Mouse (Mus musculus): Measurements from ENCODE around the gene Mpo. TPM values are rescaled to one million over a fixed set of nuclear protein-coding genes. Genes with fewer than 3 reads are reported as not detected.
A peak's percentile ranks its signal among the peaks of the same experiment; 100 is the strongest.

Mpo gene
- polyA plus RNA-seq, 1 experiment from 2014 or later, result not detected

DNA sequence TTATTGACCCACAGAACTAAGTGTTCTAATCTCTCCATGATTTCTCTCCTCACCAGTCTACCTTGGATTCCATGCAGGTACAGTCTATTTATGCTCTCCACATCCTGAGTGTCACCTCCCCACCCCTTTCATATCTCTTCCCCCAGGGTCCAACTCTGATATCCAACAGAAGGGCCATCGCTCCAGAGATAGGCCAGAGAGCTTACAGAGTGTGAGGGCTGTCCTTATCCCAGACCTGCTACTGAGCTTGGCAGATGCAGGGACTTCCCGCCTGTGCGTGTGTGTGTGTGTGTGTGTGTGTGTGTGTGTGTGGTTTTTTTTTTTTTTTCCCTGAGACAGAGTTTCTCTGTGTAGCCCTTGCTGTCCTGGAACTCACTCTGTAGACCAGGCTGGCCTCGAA, 24.6 kb upstream of the Mpo start:
- POLR2A ChIA-PET, result no interaction called here
- ATAC-seq (no peak), DNase-seq (ENCODE audit: low read depth, low spot score) (no peak)
- TF ChIP-seq CTCF (IDR thresholded peaks at IDR 0.05), result no peak
- in situ Hi-C loops (cut with MboI; ENCODE audit: low pct_unique_long_range_greater_than_20kb), result no loop called here
- CTCF ChIA-PET, result interaction anchor here (1.0 kb wide), 1 partner anchor 69 kb away, joined by 3 read pairs; no protein-coding TSS in a partner anchor
- H3K27me3 ChIP-seq, result peaks cover 7% of the 10 kb centered on the region

DNA sequence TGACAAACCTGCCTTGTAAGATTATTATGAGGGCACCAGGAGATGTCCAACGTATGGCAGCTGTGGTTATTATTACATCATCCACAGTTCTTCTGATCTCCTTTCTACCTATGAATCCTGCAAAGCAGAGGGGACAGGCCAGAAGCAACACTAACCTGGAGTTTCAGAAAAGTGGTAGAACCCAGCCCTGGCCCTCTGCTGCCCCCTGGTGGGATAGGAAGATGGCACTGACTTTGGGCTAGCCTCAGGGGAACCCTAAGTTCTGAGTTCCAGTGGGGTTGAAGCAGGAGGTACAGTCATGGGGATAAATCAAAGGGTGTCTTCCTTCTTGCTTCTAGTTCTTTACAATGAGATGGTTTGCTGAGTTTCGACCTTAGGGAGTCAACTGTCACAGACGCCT, 22.4 kb upstream of the Mpo start:
- no peak for TF ChIP-seq CTCF (IDR thresholded peaks at IDR 0.05)
- peaks cover 7% of the 10 kb centered on the region for H3K27me3 ChIP-seq
- ATAC-seq (no peak), DNase-seq (ENCODE audit: low read depth, low spot score) (no peak)
- ChIA-PET CTCF (interaction anchor here (0.8 to 2.5 kb wide), 4 partner anchors 30 to 137 kb away, joined by 3 to 10 read pairs (median 4); partner anchors contain the start of gene Rnf43), POLR2A (no interaction called here)
- in situ Hi-C loops (cut with MboI; ENCODE audit: low pct_unique_long_range_greater_than_20kb), result loop anchor here (5.0 kb wide), 1 partner anchor 109 kb away; the partner anchor contains the start of gene Rnf43

DNA sequence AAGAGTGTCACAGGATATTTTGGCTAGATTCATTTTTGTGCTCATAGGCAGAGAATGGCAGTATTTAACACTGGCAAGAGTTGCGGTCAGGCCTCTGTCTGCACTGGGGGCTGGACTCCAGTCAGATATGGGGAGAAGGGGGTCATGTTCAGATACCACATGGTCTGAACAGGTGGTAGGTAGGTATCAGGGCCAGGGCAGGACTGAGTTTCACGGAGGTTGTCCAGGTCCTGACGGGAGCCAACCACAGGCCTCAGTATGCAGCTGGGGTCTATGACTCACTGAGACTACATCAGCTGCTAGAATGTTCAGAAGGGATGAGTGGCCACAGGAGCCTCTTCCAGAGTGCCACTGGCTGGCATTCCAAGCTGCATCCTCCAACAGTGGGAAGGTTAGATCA, 21.0 kb upstream of the Mpo start:
- in situ Hi-C loops (cut with MboI; ENCODE audit: low pct_unique_long_range_greater_than_20kb), result loop anchor here (5.0 kb wide), 1 partner anchor 110 kb away; the partner anchor contains the start of gene Rnf43
- ATAC-seq (peak; percentile 42), DNase-seq (ENCODE audit: low read depth, low spot score) (no peak)
- peaks cover 20% of the 10 kb centered on the region for H3K27me3 ChIP-seq
- no peak for TF ChIP-seq CTCF (IDR thresholded peaks at IDR 0.05)
- CTCF ChIA-PET, result interaction anchor here (2.5 kb wide), 1 partner anchor 110 kb away, joined by 10 read pairs; the partner anchor contains the start of gene Rnf43
- POLR2A ChIA-PET, result no interaction called here

DNA sequence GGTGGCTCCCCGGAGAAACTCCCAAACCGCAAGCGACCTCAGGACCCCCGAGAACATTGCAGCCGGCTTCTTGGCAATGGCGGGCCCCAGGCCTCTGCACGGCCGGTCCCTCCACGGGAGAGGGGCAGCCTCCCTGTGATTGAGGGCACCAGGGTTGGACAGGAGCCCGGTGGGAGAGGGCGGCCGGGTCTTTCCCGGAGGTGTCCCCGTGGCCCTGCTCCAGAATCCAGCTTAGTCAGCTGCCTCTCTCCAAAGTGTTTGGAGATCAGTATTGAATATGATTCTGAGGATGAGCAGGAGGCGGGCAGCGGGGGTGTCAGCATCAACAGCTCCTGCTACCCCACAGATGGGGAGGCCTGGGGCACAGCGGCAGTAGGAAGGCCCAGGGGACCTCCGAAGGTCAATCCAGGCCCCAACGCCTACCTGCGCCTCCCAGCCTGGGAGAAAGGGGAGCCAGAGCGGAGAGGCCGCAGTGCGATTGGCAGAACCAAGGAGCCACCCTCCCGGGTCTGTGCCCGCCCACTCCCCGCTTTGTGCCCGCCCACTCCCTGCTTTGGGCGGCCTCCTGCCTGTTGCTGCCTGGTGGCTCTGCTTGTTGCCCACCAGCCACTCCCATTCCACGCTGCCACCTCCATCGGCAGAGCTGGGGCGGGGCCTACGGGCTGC, 15.1 kb upstream of the Mpo start:
- CTCF ChIA-PET, result no interaction called here
- TF ChIP-seq CTCF (IDR thresholded peaks at IDR 0.05), result no peak
- DNase-seq (ENCODE audit: low read depth, low spot score) (no peak), ATAC-seq (no peak)
- in situ Hi-C loops (cut with MboI; ENCODE audit: low pct_unique_long_range_greater_than_20kb), result no loop called here
- H3K27me3 ChIP-seq, result peaks cover 41% of the 10 kb centered on the region
- POLR2A ChIA-PET, result no interaction called here

DNA sequence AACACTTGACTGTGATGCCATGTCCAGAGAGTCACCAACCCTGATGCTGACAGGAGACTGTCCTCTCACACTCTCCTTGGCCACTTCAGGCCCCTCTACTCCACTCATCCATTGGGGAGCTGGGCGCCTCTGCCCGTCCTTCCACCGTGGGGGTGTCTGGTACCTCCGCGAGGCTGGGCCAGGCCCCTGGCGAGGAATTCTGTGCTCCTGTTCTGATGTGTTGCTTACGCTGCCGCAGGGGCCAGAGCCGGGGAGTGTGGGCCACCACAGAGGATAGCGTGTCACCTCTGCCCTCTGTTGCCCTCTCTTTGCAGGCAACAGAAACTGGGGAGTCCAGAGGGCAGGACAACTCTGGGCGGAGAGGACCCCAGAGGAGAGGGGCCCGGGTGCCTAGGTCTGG, 14.5 kb upstream of the Mpo start:
- peaks cover 46% of the 10 kb centered on the region for H3K27me3 ChIP-seq
- no peak for TF ChIP-seq CTCF (IDR thresholded peaks at IDR 0.05)
- ATAC-seq, result no peak
- DNase-seq (ENCODE audit: low read depth, low spot score), result no peak
- CTCF ChIA-PET, result no interaction called here
- in situ Hi-C loops (cut with MboI; ENCODE audit: low pct_unique_long_range_greater_than_20kb), result no loop called here
- POLR2A ChIA-PET, result interaction anchor here (0.6 kb wide), 1 partner anchor 122 kb away, joined by 3 read pairs; no protein-coding TSS in a partner anchor

DNA sequence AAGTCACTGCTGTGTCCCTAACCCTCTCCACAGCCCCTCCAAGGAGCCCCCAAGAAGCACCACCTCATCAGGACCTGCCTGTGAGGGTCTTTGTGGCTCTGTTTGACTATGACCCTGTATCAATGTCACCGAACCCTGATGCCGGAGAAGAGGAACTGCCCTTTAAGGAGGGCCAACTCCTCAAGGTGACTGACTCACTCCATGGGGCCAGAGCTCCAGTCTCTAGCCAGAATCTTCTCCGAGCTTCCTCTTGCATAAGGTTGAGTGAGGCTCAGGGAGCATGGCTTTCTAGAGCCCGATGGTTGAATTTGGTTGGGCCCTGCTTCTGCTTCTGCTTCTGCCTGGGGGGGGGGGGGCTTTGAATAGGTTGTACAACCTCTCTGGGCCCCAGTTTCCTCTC, 14.0 kb upstream of the Mpo start:
- ChIA-PET POLR2A (interaction anchor here (0.6 kb wide), 1 partner anchor 122 kb away, joined by 3 read pairs; no protein-coding TSS in a partner anchor), CTCF (no interaction called here)
- ATAC-seq, result no peak
- in situ Hi-C loops (cut with MboI; ENCODE audit: low pct_unique_long_range_greater_than_20kb), result no loop called here
- no peak for DNase-seq (ENCODE audit: low read depth, low spot score)
- no peak for TF ChIP-seq CTCF (IDR thresholded peaks at IDR 0.05)
- peaks cover 49% of the 10 kb centered on the region for H3K27me3 ChIP-seq

DNA sequence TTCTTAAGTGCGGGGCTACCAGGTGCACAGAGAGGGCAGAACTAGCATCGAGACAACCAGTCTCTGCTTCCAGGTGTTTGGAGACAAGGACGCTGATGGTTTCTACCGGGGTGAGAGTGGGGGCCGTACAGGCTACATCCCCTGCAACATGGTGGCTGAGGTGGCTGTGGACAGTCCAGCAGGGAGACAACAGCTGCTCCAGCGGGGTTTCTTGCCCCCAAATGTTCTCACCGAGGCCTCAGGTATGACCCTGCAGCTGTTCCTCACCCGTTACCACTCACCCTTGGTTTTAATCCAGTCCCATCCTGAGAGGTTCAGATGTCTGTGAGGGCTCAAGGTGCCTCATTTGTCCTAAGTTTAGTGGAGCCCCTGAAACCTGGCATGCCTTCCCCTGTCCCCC, 13.3 kb upstream of the Mpo start:
- TF ChIP-seq CTCF (IDR thresholded peaks at IDR 0.05), result no peak
- CTCF ChIA-PET, result no interaction called here
- DNase-seq (ENCODE audit: low read depth, low spot score) (no peak), ATAC-seq (no peak)
- H3K27me3 ChIP-seq, result peaks cover 51% of the 10 kb centered on the region
- in situ Hi-C loops (cut with MboI; ENCODE audit: low pct_unique_long_range_greater_than_20kb), result no loop called here
- POLR2A ChIA-PET, result interaction anchor here (0.5 kb wide), 1 partner anchor 84 kb away, joined by 3 read pairs; no protein-coding TSS in a partner anchor

DNA sequence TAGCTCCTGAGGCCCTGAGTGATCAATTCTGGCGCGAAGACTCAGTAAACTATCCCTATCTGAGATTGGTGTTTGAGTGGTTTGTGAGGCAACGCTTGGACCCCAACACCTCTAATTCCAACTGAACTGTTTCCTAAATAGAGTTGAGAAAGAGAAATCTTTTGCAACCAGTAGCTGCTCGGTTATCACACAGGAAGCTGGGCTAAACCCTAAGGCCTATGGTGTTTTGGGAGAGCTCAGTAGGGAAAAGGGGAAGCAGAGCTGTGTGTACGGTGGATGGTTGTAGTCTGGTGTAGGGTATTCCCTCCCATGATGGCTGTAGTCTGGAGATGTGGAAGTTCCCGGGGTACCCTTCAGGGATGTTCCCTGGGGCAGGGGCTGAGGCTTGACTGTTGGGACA, 3.3 kb upstream of the Mpo start:
- ChIA-PET POLR2A (no interaction called here), CTCF (no interaction called here)
- peaks cover 36% of the 10 kb centered on the region for H3K27me3 ChIP-seq
- no peak for TF ChIP-seq CTCF (IDR thresholded peaks at IDR 0.05)
- ATAC-seq (no peak), DNase-seq (ENCODE audit: low read depth, low spot score) (no peak)
- in situ Hi-C loops (cut with MboI; ENCODE audit: low pct_unique_long_range_greater_than_20kb), result no loop called here

DNA sequence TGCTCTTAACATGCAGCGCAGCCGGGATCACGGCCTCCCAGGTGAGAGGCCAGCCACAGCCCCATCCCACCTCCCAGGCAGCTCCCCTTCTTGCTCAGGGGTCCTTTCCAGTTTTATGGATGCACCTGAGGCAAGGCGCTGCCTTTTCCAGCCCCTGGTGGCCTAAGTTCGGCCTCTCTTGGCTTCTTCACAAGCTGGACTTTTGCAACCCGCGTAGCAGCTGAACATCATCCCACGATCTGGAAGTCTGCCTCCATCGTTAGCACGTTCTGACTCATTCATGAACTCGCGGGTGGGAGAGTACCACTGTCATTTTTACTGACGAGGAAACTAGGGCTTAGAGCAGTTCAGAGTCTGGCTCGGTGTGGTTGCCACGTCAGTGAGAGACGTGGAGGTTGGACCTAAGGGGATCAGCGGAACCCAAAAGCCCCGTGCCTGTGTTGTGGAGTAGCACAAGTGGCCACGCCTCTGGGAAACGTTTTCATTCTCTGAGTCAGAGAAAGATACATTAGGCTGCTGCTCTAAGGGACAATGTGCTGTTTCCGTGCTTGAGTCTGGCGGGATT, 8.4 kb downstream of the Mpo start:
- ATAC-seq, result no peak
- H3K27me3 ChIP-seq, result peaks cover 10% of the 10 kb centered on the region
- ChIA-PET POLR2A (no interaction called here), CTCF (no interaction called here)
- TF ChIP-seq CTCF (IDR thresholded peaks at IDR 0.05), result no peak
- in situ Hi-C loops (cut with MboI; ENCODE audit: low pct_unique_long_range_greater_than_20kb), result no loop called here
- DNase-seq (ENCODE audit: low read depth, low spot score), result no peak

DNA sequence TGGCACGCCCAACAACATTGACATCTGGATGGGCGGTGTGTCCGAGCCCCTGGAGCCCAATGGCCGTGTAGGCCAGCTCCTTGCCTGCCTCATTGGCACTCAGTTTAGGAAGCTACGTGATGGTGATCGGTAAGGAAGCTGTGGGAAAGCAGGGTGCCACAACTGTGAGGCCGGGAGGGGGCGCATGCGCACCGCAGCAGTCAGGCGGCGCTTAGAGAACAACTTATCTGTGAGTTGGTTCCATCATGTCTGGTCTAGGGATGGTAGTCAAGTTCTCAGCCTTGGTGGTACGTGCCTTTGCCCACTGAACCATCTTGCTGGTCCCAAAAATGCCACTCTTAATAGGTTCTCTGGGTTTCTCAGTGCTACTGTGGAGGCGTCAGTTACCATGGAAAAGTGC, 9.2 kb downstream of the Mpo start:
- ATAC-seq (no peak), DNase-seq (ENCODE audit: low read depth, low spot score) (no peak)
- in situ Hi-C loops (cut with MboI; ENCODE audit: low pct_unique_long_range_greater_than_20kb), result no loop called here
- H3K27me3 ChIP-seq, result peaks cover 14% of the 10 kb centered on the region
- CTCF ChIA-PET, result no interaction called here
- POLR2A ChIA-PET, result no interaction called here
- TF ChIP-seq CTCF (IDR thresholded peaks at IDR 0.05), result no peak

DNA sequence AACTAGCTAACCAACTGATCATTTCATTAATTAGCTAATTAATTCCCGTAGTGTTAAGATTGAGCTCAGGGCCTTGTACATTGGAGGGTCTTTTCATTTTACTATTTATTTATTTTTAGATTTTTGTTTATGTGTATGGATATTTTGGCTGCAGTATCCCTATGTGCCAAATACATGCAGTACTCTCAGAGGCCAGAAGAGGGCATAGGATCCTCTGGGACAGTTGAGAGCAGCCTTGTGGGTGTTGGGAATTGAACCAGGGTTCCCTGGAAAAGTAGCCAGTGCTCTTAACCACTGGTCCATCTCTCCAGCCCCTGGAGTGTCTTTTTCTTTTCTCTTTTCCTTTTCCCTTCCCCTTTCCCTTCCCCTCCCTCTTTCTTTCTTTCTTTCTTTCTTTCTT, 12.1 kb downstream of the Mpo start:
- POLR2A ChIA-PET, result no interaction called here
- ATAC-seq, result no peak
- H3K27me3 ChIP-seq, result peaks cover 29% of the 10 kb centered on the region
- in situ Hi-C loops (cut with MboI; ENCODE audit: low pct_unique_long_range_greater_than_20kb), result no loop called here
- no peak for TF ChIP-seq CTCF (IDR thresholded peaks at IDR 0.05)
- no peak for DNase-seq (ENCODE audit: low read depth, low spot score)
- CTCF ChIA-PET, result interaction anchor here (0.9 to 2.6 kb wide), 2 partner anchors 10 to 11 kb away, joined by 3 to 10 read pairs; no protein-coding TSS in a partner anchor

Data from Patski (cell line).